Mouse (Mus musculus) lung, postnatal 4 days (tissue): ENCODE results near the gene Map2k7.

Experiments used
- DNase-seq, 2 experiments: peaks; one replicate each; pipeline ENCODE4 v3.0.0; 2021

Gene Map2k7

GRCm38 (mm10) chr8:4226739-4227347 is 11.7 kb upstream of the Map2k7 start, which contains the start of gene Lrrc8e:
Lrrc8e (plus strand) TSS chr8:4226827.
- DNase-seq = peak; percentile 48 to 49

DNA sequence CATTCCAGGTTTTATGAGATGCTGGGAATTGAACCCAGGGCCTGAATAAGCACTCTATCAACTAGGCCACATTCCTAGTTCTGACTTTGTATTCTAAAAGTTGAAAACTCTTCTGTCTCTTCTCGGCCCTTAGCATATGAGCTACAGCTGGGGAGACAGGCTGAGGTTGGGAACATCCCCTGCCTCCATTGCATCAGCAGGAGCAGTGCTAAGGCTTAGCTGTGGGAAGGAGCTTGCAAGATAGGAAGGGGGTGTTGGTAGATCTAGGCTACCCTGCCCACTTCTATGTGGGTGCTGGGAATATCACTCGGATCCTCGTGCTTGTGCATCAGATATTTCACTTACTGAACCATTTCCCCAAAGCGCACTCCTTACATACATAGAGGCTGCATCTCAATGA is 10.6 kb upstream of the Map2k7 start:
- DNase-seq = no peak

- DNase-seq = no peak
Measured at GRCm38 (mm10) chr8:4229784-4230183, 8.8 kb upstream of the Map2k7 start.

GRCm38 (mm10) chr8:4230612-4231351 is 7.8 kb upstream of the Map2k7 start:
- DNase-seq = peak; percentile 42 to 70

- DNase-seq = peak in 1 of 2 experiments; percentile 43
Measured at GRCm38 (mm10) chr8:4237814-4238433, 616 bp upstream of the Map2k7 start.

DNA sequence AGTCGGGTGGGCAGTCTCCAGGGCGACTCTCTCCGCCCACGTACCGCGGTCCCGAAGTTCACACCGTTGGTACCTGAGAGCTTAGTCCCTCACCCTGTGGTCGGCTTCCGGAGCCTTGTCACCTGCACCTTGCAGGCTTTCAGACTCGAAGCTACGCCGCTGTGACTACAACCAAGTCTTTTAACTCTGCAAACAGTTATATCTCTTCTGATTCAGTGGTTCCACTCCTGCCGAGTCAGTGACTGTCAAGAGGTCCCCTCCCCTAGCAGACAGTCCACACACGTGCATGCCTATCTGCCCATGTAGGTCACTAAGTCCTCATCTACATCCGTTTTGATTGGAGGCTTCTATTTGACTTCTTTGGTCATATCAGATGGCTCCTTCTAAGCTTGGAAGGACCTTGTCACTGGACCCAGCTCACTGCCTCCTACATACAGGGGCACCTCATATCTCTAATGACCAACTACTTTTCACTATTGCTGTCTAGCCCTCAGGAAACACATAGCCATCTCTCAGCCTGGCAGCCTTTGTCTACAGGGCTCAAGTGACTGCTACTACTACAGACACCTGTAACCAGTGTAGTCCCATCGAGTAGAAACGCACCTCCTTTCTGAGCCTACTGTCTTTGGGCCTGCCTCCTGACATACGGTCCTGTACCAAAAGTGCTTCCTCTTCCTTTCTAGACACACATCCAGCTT is 802 bp downstream of the Map2k7 start:
- no peak for DNase-seq

DNA sequence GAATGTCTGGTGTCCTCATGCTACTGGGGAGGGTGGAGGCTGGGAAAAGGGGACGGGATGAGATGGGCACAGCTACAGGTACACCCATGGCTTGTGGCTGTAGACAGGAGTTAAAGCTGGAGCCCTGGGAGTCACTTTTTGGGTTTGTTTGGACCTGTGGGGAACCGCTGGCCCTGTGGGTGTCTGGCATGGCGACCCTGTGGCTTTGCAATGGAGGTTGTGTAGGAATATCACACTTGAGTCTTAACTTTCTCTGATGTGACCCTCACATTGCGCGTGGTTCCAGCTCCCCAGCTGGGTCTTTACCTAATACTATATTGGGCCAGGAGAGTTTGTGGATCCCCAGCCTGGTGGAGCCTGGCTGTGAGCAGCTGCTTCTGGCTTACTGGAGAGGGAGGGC is 6.5 kb downstream of the Map2k7 start:
- no peak for DNase-seq

DNA sequence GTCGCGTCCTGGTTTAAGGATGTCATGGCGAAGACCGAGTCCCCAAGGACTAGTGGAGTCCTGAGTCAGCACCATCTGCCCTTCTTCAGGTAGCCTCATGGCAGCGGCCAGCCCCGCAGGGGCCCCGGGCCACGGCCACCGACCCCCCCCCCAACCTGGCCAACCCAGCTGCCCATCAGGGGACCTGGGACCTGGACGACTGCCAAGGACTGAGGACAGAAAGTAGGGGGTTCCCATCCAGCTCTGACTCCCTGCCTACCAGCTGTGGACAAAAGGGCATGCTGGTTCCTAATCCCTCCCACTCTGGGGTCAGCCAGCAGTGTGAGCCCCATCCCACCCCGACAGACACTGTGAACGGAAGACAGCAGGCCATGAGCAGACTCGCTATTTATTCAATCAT is 7.2 kb downstream of the Map2k7 start:
- no peak for DNase-seq

DNA sequence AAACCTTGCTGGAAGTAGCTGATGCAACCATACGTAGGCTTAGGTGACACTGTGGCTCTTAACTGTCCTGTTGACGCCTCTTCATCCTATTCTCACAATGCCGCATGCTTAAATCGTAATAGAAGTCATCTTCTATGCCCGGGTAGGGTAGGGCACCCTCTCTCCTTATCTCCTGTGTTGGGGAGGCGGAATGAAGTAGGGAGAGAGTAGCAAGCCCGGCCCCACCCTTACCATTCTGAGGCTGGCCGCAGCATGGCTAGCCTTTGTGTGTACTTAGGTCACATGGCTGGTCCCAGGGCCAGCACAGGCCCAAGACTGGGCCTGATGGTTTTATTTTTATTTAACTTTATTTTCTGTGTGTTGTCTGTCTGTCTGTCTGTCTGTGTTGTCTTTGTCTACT is 8.7 kb downstream of the Map2k7 start:
- DNase-seq = no peak

GRCm38 (mm10) chr8:4247951-4248540 is 9.5 kb downstream of the Map2k7 start, which contains the start of gene Tgfbr3l:
Tgfbr3l (plus strand) TSS chr8:4248214.
- DNase-seq = no peak

GRCm38 (mm10) chr8:4249213-4249612 is 10.7 kb downstream of the Map2k7 start:
- no peak for DNase-seq

- DNase-seq = peak; percentile 86 to 88
Measured at GRCm38 (mm10) chr8:4250306-4250970, 11.9 kb downstream of the Map2k7 start.

- no peak for DNase-seq
Measured at GRCm38 (mm10) chr8:4252116-4252760, 13.7 kb downstream of the Map2k7 start.

DNA sequence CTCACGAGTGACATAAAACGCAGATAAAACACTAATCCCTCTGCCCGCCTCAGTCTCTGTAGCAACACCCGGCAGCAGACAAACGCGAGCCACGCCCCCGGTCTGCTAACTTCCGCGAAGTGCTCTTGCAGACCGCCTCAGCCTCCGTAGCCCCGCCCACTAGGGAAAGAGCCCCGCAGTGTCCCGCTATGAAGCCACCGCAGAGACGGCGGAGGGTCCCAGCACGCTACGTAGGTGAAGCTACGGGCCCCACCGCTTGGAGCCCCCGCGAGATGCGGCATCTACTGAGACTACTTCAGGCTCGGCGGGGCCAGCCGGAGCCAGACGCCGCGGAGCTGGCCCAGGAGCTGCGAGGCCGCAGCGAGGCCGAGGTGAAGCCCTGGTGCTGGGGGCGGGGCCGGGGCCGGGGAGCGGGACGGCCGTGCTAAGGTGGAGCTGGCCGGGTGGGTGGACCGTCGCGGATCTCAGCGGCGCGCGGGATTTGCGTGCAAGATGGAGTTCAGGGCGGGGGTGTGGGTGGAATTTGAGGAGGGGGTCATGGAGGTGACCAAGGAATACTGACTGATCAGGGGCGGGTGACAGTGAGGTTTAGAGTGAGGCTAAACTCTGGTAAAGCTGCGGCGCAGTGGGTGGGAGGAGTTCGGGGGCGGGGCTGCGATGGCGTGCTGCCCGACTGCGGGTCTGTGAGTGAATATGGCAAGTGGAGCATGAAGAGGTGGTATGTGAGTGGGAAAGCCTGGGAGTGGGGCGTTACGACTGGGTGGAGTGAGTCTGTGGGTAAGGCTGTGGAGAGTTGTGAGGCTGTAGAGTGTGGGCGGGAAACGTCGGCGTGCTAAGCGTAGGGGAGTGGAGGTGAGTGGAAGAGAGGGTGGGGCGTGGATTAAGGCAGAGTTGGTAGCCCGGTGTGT is 14.6 kb downstream of the Map2k7 start, which contains the start of gene Snapc2:
Gene Snapc2 (plus strand): TSS at position 147 of the 908 bp plus-strand sequence.
- DNase-seq = peak; percentile 96

GRCm38 (mm10) chr8:4254001-4254400 is 15.5 kb downstream of the Map2k7 start:
- peak; percentile 54 to 65 for DNase-seq

GRCm38 (mm10) chr8:4255471-4255870 is 16.9 kb downstream of the Map2k7 start:
- peak in 1 of 2 experiments; percentile 19 for DNase-seq

DNA sequence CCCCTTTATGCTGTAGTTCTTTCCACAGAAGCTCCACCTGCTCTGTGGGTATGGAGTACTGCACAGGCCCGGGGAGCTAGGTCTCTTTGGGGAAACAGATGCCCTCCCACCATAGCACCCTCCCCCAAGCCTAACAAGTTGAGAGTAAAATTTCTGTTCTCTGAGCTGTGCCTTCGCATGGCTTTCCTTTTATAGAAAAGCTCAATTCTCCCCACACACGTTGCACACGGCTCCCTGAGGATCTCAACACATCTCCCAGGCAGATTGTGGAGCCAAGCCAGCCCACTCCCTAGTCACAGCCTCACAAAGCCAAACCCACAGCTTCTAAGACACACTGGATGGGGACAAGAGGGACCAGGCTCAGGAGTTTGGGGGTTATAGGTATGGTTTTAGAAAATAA is 18.4 kb downstream of the Map2k7 start:
- DNase-seq = peak in 1 of 2 experiments; percentile 15

GRCm38 (mm10) chr8:4257350-4257749 is 18.8 kb downstream of the Map2k7 start:
- no peak for DNase-seq

DNA sequence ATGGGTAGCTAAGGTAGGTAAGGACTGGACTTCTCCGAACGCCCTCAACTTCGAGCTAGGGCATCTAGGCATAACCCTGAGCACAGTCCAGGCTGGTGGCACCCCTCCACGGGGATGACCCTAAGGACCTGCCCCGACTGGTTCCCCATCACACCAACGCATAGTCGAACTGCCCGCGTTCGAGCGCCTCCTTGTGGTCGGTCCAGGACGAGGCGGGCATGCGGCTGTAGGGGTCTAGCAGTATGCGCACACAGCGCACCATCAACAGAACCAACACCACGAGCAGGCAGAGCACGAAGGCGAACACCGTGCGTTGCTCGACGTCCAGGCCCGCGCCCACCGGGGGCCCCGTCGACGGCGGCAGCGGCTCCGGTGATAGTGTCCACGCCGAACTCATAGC is 19.7 kb downstream of the Map2k7 start:
- DNase-seq = peak; percentile 84 to 89

GRCm38 (mm10) chr8:4258678-4259077 is 20.1 kb downstream of the Map2k7 start:
- DNase-seq = peak in 1 of 2 experiments; percentile 42
